Mouse (Mus musculus): ENCODE results near the gene Alyref. TPM values are rescaled to one million over a fixed set of nuclear protein-coding genes. Genes with fewer than 3 reads are reported as not detected.

The Alyref gene
- polyA plus RNA-seq (2016; fragmentation: Nextera tagmentation; extraction: Ambion mirVana): 539 and 588 TPM in 2 replicates

DNA sequence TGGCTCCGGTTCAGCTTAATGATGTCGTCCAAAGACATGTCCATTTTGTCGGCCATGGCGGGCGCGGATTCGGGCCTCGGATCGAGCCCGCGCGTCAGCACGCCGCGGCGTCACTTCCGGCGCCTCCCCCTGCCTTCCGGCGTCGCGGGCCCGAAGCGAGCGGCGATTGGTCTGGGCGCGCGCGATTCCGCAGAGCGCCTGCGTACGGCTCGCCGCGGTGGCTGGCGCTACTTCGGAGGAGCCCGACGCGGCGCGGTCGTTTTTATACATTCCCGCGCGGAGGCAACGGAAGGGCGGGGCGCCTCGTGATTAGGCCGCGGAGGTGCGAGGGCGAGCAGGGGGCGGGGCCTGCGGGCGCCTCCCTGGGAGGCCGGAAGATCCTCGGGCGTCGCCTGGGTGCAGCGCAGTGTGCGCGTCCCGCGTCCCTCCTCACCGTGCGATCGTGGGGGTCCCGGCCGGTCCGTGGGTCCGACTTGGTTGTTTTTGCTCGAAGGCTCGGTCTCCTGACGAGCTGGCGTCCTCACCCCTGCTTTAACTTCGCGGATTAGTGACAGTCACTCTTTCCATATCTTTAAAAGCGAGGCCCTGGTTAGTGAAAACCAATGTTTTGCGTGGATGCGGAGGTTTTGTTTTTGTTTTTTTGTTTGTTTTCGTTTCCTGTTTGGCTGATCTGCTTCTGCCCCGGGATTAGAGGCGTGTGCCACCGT is at the start of gene Alyref, which contains the start of gene Anapc11:
TSS of gene Alyref (minus strand) at position 83 of the 707 bp plus-strand sequence.
TSS of gene Anapc11 (plus strand) at position 139 of the 707 bp plus-strand sequence.
- peak; percentile 97 for ATAC-seq (ENCODE audit: low FRiP score)
- Histone ChIP-seq H3K27ac (peak within 1 kb of the TSS; percentile 91), H3K9ac (peak within 1 kb of the TSS; percentile 93), H3K36me3 (peaks cover 52% of the 10 kb centered on the region), H3K4me2 (replicated peaks) (peak within 1 kb of the TSS; percentile 96), H3K4me3 (peak within 1 kb of the TSS; percentile 83), H3K27me3 (no peaks in the 10 kb centered on the region), H3K4me1 (peaks cover 21% of the 10 kb centered on the region), H3K9me3 (replicated peaks) (no peaks in the 10 kb centered on the region)
- WGBS: under 1% methylated on average over 88 of the region's 88 CpGs

DNA sequence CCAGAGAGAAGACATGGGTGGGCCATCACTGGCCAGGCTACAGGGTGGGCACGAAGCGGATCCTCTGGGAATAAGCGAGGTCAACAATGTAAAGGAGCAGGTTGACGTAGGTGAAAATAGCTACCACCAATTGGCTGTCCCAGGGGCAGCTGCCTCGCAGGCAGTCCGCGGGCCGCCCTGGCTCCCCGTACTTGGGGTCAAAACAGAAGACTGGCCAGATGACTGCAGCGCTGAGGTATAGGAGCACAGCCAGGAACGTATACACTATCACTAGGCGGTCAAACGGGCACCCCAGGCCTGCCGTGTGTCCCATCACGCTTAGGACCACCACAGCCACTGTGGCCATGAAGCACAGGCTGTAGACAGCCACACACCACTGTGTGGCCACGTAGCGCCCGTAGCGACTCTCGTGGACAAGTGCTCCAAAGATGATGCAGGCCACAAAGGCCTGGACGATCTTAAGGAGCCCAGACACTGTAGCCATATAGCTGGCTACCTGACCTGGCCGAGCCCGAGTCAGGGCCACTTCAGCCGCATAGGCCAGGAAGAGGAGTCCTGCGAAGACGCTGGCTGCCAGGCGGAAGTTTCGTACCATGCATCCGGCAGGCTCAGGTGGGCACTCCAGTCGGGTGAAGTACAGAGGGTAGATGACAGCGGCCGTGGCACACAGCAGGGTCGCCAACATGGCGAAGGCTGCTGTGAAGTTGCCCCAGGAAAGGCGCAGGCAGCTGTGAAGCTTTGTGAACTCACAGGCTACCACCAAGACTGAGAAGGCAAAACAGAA is 49.1 kb upstream of the Alyref start:
- Histone ChIP-seq H3K9ac (peak overlapping the region; percentile 50; the same call in 1 of the 2 replicates), H3K4me3 (no peak overlapping the region), H3K4me1 (peaks cover 23% of the 10 kb centered on the region), H3K27me3 (peaks cover 17% of the 10 kb centered on the region), H3K9me3 (replicated peaks) (no peaks in the 10 kb centered on the region), H3K27ac (no peak overlapping the region), H3K4me2 (replicated peaks) (peak overlapping the region; percentile 48; the same call in 1 of the 2 replicates), H3K36me3 (no peaks in the 10 kb centered on the region)
- WGBS: 79% methylated on average over 35 of the region's 35 CpGs
- ATAC-seq (ENCODE audit: low FRiP score): no peak

DNA sequence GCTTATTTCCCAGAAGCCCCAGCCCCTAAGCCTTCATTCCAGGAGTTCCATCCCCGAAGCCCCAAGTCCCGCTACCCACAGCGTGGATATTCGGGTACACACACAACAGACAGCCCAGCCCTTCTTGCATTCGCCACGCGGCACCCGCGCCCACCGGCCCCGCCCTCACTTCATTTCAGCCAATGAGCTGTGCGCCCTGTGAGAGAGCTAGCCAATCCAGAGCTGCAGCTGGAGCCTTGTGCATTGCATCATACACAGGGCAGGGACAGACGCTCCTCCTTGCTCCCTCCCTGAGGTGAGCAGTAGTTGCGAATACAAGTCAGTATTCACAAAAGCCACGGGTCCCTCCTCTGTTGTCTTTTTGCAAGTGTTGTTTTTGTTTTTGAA is 45.4 kb upstream of the Alyref start, which contains the start of gene Pycr1:
TSS of gene Pycr1 (minus strand) at position 169 of the 387 bp plus-strand sequence.
- peaks cover 23% of the 10 kb centered on the region for H3K4me1 ChIP-seq
- ATAC-seq (ENCODE audit: low FRiP score): peak; percentile 99
- 0% methylated on average over 15 of the region's 15 CpGs for WGBS

DNA sequence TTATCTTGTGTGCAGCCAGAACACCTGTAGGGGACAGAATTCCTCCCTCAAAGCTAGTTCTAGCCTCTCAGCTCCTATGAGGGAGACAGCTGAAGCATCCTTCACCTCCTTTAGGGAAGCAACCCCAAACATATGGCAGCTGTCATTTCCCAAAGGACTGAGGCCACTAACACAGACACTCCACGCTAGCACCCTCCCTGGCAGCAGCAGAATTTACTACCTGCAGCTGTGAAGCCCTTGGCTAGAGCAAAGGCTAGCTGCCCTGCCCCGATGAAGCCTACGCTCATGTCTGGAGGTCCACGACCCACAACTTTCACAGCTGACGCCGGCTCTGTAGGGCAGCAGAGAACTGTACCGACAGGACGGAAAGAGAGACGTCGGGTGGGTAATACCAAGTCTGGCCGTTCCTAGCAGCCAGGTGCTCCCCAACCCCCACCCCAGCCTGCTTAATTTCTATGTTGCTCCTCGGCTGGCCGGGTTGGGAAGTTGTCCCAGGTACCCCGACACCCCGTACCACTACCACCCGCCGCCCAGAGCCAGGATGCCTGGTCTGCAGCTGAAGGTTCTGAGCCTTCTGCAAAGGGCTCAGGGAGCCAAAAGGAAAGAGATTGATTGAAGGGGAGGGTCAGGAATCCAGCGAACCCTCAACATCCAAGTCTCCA is 44.9 kb upstream of the Alyref start:
- 2% methylated on average over 18 of the region's 18 CpGs for WGBS
- H3K36me3 ChIP-seq: no peaks in the 10 kb centered on the region
- peak; percentile 61 for ATAC-seq (ENCODE audit: low FRiP score)
- no peaks in the 10 kb centered on the region for H3K9me3 ChIP-seq (replicated peaks)
- peak overlapping the region; percentile 49 for H3K4me3 ChIP-seq
- peak overlapping the region; percentile 86 for H3K4me2 ChIP-seq (replicated peaks)
- H3K27ac ChIP-seq: no peak overlapping the region; the same call in 1 of the 2 replicates
- peaks cover 23% of the 10 kb centered on the region for H3K27me3 ChIP-seq
- peaks cover 20% of the 10 kb centered on the region for H3K4me1 ChIP-seq
- H3K9ac ChIP-seq: peak overlapping the region; percentile 74

More for the DNA sequence above, 45.4 kb upstream of the Alyref start, which contains the start of gene Pycr1:
- peaks cover 25% of the 10 kb centered on the region for H3K27me3 ChIP-seq
- no peaks in the 10 kb centered on the region for H3K36me3 ChIP-seq
- H3K27ac ChIP-seq: no peak within 1 kb of the TSS; the same call in 1 of the 2 replicates
- peak within 1 kb of the TSS; percentile 49 for H3K4me3 ChIP-seq
- peak within 1 kb of the TSS; percentile 74 for H3K9ac ChIP-seq
- peak within 1 kb of the TSS; percentile 86 for H3K4me2 ChIP-seq (replicated peaks)
- H3K9me3 ChIP-seq (replicated peaks): no peaks in the 10 kb centered on the region

DNA sequence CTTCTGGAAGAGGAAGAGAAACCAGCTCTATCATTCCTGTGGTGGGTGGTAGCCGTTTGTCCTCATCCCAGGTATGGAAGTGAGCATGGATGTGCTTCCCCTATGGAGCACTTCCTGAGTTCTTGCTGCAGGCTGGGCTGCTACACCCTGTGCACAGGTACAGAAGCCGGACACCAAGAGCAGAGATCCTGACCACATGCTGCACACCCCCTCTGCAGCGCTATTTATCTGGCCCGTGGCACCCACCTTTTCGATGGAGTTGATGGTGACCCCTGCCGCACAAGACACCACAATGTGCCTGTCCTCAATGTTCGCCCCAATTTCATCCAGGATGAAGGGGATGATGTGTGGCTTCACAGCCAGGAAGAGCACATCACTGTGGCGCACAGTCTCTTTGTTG is 43.7 kb upstream of the Alyref start:
- Histone ChIP-seq H3K4me1 (peaks cover 15% of the 10 kb centered on the region), H3K4me2 (replicated peaks) (no peak overlapping the region), H3K36me3 (no peaks in the 10 kb centered on the region), H3K9me3 (replicated peaks) (no peaks in the 10 kb centered on the region), H3K27ac (no peak overlapping the region), H3K27me3 (peaks cover 12% of the 10 kb centered on the region; the same call in 1 of the 2 replicates), H3K4me3 (no peak overlapping the region), H3K9ac (0 out of 2 replicates have a peak overlapping the region, but pooled peaks have one; percentile 18)
- ATAC-seq (ENCODE audit: low FRiP score): no peak
- 82% methylated on average over 8 of the region's 8 CpGs for WGBS

DNA sequence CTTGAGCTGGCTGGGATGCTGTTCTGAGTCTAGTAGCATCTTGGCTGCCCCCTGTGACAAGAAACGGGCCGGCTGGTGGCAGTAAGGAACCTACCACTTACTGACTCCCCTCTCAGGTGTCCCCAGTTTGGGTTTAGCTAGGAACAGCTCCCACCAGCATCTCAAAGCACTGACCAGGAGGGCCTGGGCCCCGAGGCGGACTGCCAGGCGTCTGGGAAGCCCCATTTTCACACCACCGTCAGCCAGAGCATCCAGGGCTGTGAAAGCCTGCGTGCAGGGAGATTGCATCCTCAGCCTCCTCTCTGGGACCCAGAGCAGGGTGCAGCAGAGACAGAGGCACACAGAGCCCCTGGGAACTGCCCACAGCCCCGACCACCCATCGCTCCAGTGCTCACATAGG is 43.1 kb upstream of the Alyref start:
- Histone ChIP-seq H3K27ac (no peak overlapping the region), H3K4me2 (replicated peaks) (no peak overlapping the region), H3K36me3 (no peaks in the 10 kb centered on the region), H3K4me1 (peaks cover 15% of the 10 kb centered on the region), H3K27me3 (peaks cover 11% of the 10 kb centered on the region; the same call in 1 of the 2 replicates), H3K9ac (no peak overlapping the region), H3K9me3 (replicated peaks) (no peaks in the 10 kb centered on the region), H3K4me3 (no peak overlapping the region)
- 69% methylated on average over 9 of the region's 9 CpGs for WGBS
- ATAC-seq (ENCODE audit: low FRiP score): no peak

DNA sequence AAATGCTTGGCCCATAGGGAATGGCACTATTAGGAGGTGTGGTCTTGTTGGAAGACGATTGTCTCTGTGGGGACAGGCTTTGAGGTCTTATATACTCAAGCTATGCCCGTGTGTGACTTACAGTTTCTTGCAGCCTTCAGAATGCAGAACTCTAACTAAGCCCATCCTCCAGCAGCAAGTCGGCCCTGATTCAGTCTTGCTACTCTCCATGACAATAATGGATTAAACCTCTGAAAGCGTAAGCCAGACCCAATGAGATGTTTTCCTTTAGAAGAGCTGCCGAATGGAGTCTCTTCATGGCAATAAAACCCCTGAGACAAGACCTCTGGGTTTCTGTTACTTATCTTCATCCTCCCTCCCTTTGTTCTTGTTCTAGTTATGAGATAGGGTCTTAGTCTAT is 36.6 kb upstream of the Alyref start:
- Histone ChIP-seq H3K4me1 (peaks cover 29% of the 10 kb centered on the region), H3K27ac (no peak overlapping the region), H3K9ac (no peak overlapping the region), H3K36me3 (peaks cover under 1% of the 10 kb centered on the region; the same call in 1 of the 2 replicates), H3K4me3 (no peak overlapping the region), H3K4me2 (replicated peaks) (no peak overlapping the region), H3K27me3 (no peaks in the 10 kb centered on the region), H3K9me3 (replicated peaks) (no peaks in the 10 kb centered on the region)
- WGBS: 84% methylated on average over 5 of the region's 5 CpGs
- ATAC-seq (ENCODE audit: low FRiP score): no peak

DNA sequence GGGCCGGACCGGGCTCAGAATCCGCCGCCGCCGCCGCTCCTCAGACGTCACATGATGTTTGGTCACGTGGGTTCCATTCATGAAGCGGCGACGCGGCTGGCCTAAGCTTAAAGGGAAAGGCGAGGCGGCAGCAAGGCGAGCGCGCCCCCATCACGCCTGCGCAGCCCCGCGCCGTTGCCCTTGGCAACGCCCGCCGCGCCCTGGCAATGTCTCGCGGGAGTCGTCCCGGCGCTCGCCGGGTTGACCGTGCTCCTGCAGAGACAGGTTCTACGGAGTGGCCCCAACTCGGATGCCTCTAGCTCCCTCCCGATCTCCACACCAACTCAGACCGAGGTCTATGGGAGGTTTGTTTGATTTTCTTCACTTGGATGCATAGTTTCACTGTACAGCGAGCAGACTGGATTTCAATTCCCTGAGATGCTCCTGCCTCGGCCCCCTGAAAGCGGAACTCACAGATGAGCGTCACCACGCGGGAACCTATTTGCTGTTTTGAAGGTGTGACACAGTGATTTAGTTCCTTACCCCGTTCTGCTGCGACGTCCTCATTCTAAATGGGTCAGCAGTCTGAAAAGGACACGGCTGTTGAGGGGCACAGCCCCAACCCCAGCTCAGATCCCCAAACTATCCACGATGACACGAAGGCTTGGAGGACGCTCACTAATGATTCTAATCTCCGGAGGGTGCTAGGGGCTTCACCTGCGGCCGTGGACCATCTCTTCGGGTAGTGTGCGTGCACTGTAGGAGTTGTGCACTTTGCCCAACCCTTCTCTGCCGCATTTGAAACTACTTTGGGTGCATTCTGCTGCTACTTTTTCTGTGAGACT is 35.6 kb upstream of the Alyref start, which contains the start of gene Mafg:
TSS of gene Mafg (minus strand) at position 81 of the 824 bp plus-strand sequence.
- peak; percentile 92 for ATAC-seq (ENCODE audit: low FRiP score)
- peaks cover 36% of the 10 kb centered on the region for H3K4me1 ChIP-seq
- H3K27ac ChIP-seq: peak within 1 kb of the TSS; percentile 89
- H3K4me2 ChIP-seq (replicated peaks): peak within 1 kb of the TSS; percentile 82
- H3K4me3 ChIP-seq: peak within 1 kb of the TSS; percentile 95
- peaks cover 11% of the 10 kb centered on the region for H3K36me3 ChIP-seq
- 11% methylated on average over 58 of the region's 58 CpGs for WGBS
- peak within 1 kb of the TSS; percentile 95 for H3K9ac ChIP-seq
- H3K9me3 ChIP-seq (replicated peaks): no peaks in the 10 kb centered on the region
- no peaks in the 10 kb centered on the region for H3K27me3 ChIP-seq

DNA sequence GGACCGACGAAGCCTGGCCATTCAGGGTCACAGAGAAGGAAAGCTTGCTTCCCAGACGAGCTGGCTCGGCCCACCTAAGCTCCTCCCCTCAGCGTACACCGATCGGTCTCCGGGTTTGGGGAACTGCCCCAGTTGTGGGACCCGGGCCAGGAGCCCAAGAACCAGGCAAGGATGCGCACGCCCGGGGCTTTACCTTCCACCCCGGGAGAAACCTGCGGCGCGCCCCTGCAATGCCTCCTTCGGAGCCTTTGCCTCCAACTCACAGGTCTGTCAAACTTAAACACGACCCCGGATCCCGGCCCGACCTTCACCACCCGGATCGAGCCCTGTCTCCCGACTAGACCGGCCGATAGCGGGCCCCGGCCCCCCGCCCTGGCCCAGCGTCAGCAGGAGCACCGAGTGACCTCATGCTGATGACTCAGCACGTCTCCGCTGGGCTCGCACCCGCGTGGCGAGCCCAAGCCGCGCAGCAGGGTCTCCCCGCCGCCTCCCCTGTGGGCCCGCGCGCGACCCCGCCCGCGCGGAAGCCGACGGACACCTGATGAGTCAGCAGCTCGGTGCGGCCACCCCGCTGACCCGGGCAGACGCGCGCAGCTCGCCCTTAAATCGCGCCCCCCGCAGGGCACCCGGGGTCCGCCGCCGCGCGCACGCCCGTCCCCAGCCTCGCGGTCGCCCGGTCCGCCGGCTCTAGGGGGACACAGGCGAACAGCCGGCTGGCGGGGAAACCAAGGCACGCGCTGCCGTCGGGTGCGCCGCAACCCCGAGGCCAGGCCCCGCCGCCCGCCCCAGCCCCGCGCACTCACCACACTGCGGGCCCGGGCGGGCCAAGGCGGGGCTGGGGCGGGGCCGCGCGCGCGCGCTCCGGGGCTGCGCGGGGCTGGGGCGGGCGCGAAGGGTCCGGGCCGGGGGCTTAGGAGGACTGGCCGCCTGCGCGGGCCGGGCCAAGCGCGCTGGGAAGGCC is 34.7 kb upstream of the Alyref start:
- peak overlapping the region; percentile 89 for H3K27ac ChIP-seq
- peaks cover 36% of the 10 kb centered on the region for H3K4me1 ChIP-seq
- peak; percentile 89 for ATAC-seq (ENCODE audit: low FRiP score)

DNA sequence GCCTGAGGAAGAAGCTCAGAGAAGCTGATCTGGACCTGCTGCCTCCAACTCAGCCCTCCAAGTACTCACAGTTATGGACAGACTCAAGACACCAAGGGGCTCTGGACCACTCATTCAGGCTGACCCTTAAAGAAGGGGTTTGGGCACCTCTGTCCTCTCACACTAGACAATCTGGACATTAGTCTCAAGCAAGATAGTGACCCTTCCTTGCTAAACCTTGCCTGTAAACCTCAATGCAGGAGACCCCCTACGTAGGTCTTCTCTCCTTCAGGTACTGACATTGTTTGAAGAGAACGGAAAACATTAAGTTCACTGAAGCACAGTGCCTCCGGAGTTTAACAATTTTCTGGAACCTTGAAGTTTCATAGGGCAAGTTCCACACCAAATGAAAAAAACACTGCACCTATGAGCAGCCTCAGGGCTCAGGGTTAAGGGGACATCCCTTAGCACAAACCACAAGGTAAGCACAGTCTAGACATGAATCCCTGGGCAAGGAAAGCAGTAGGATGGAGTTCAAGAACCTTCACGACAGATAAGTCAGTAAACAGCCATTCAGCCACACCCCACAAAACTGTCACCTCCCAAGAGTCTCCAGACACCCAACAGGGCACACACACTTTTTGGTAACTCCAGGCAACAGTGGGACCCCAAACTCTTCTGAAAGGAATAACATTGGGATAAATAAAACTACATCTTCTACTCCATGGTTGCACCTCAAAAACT is 33.7 kb upstream of the Alyref start:
- peaks cover 36% of the 10 kb centered on the region for H3K4me1 ChIP-seq
- peak overlapping the region; percentile 95 for H3K4me3 ChIP-seq
- no peak for ATAC-seq (ENCODE audit: low FRiP score)
- H3K27me3 ChIP-seq: no peaks in the 10 kb centered on the region
- peaks cover 22% of the 10 kb centered on the region for H3K36me3 ChIP-seq
- peak overlapping the region; percentile 82 for H3K4me2 ChIP-seq (replicated peaks)
- peak overlapping the region; percentile 89; the same call in 1 of the 2 replicates for H3K27ac ChIP-seq
- H3K9me3 ChIP-seq (replicated peaks): no peaks in the 10 kb centered on the region
- peak overlapping the region; percentile 95 for H3K9ac ChIP-seq
- WGBS: 67% methylated on average over 4 of the region's 4 CpGs

More for the DNA sequence above, 34.7 kb upstream of the Alyref start:
- Histone ChIP-seq H3K9me3 (replicated peaks) (no peaks in the 10 kb centered on the region), H3K36me3 (peaks cover 13% of the 10 kb centered on the region), H3K4me3 (peak overlapping the region; percentile 95), H3K9ac (peak overlapping the region; percentile 95), H3K27me3 (no peaks in the 10 kb centered on the region), H3K4me2 (replicated peaks) (peak overlapping the region; percentile 82)
- under 1% methylated on average over 93 of the region's 116 CpGs for WGBS

All from hindbrain, embryonic 12.5 days (tissue).